Mouse (Mus musculus) cerebellum, adult 2 months (tissue): Measurements from ENCODE around the gene Ankrd1. TPM values are rescaled to one million over a fixed set of nuclear protein-coding genes. Genes with fewer than 3 reads are reported as not detected.

Source experiments
- DNase-seq, 2 experiments: peaks; one replicate each; pipeline ENCODE4 v3.0.0; 2021
- H3K27ac ChIP-seq: fragments of 200-500 bp; 2 replicates; pipeline ENCODE4 v1.5.1; 2012; ENCODE audit warnings: low read length, control low read depth, inconsistent platforms; ENCODE audit not compliant: insufficient read depth
- H3K27me3 ChIP-seq: fragments of 200-500 bp; 2 replicates; pipeline ENCODE4 v1.6.1; 2012; ENCODE audit warnings: inconsistent platforms, mild to moderate bottlenecking, low read length, moderate library complexity; ENCODE audit not compliant: control insufficient read depth, insufficient read depth
- H3K4me1 ChIP-seq: fragments of 200-500 bp; 2 replicates; pipeline ENCODE4 v1.6.1; 2011; ENCODE audit warnings: low read length; ENCODE audit not compliant: control insufficient read depth, insufficient read depth
- H3K4me3 ChIP-seq: fragments of 200-500 bp; replicated peaks from 2 replicates; pipeline ENCODE3; 2011; ENCODE audit warnings: mild to moderate bottlenecking, low read depth, low read length, control low read depth; ENCODE audit not compliant: insufficient read depth
- CTCF ChIP-seq: fragments of 200-500 bp; IDR thresholded peaks from 2 replicates; pipeline ENCODE4 v1.5.1; 2011; ENCODE audit warnings: low read depth, mild to moderate bottlenecking, control low read depth, low read length, moderate library complexity, borderline replicate concordance; ENCODE audit not compliant: insufficient read depth
- POLR2A ChIP-seq: fragments of 200-500 bp; IDR thresholded peaks from 2 replicates; pipeline ENCODE4 v1.6.1; 2011; ENCODE audit warnings: low read length, control low read depth, borderline replicate concordance; ENCODE audit not compliant: insufficient read depth
- WGBS: fragments of 180-500 bp; shearing (Covaris S2); methylation state at CpG from one replicate; pipeline ENCODE4 v1.1.7; 2018; 5-methylcytosine and 5-hydroxymethylcytosine counted together
- polyA plus RNA-seq: library from polyadenylated mRNA; depleted of rRNA; stranded (reverse); fragments of >200 nt; gene quantifications from 2 replicates; pipeline ENCODE4 v1.2.3, GENCODE M21; 2012; rRNA removed

Ankrd1 gene
- polyA plus RNA-seq, 1 experiment = 0.07 TPM

DNA sequence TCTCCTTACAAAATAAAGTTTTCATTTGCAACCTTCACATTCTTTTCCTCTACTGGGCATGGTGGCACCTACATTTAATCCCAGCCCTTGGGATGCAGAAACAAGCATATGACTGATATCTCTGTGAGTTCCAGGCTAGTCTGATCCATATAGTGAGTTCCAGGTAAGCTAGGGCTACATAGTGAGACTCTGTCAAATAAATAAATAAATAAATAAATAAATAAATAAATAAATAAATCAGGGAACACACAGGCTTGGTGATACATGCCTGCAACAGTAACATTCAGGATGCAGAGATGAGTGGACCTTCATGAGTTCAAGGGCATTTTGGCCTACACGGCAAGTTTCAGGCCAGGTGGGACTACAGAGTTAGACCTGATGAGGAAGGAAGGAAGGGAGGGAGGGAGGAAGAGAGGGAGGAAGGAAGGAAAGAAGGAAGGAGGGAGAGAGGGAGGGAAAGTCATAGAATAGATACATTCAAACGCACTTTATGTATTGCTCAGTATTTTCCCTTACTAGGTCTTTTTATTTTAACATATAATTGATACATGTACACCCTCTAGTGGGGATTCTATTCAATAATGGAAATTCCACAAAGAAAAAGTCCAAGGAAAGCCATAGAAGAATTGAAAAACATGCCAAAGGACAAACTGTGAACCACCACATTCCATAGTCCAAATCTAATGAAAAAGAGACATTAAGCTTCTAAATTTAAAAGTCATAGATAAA is 56.9 kb downstream of the Ankrd1 start:
- 66% methylated on average over 2 of the region's 2 CpGs for WGBS
- no peak for DNase-seq
- Histone ChIP-seq H3K27me3 (no peaks in the 10 kb centered on the region), H3K27ac (no peak overlapping the region), H3K4me1 (no peaks in the 10 kb centered on the region), H3K4me3 (no peak overlapping the region)
- no peak for TF ChIP-seq CTCF
- no peak for TF ChIP-seq POLR2A

Other genes starting within 250 kb of the Ankrd1 start
- 6.0 and 8.0 TPM in 2 replicates for gene Htr7, start 62.6 kb downstream of the Ankrd1 start, polyA plus RNA-seq
- gene Rpp30, start 36.4 kb downstream of the Ankrd1 start, polyA plus RNA-seq = 28.7 and 32.7 TPM in 2 replicates
- gene Pcgf5, start 228.2 kb upstream of the Ankrd1 start, polyA plus RNA-seq = 11.5 and 12.3 TPM in 2 replicates